ENCODE assay signal across 8 mouse cellular contexts in genomic region chr7:28344637-28345036, GRCm38 (mm10). TPM values are rescaled to one million over a fixed set of nuclear protein-coding genes. Genes with fewer than 3 reads are reported as not detected.
DNase-seq lines count a peak whose midpoint lies in the region; TF ChIP-seq lines count a peak whose summit lies in the region.

No protein-coding gene starts in this region.

- no peak for TF ChIP-seq CTCF in thymus, adult 2 months (IDR thresholded peaks at IDR 0.05; ENCODE audit: borderline replicate concordance, control insufficient read depth, extremely low read depth, insufficient read depth, low read length, poor library complexity)
- peak; percentile 38; the same call in 1 of the 2 replicates for TF ChIP-seq CTCF in small intestine, adult 2 months (IDR thresholded peaks at IDR 0.05; ENCODE audit: extremely low read depth, insufficient read length, insufficient replicate concordance, low read depth, low read length)

- WGBS in thymus, adult 2 months: 0% methylated on average over 4 of the region's 4 CpGs
- 0% methylated on average over 4 of the region's 4 CpGs for WGBS in small intestine, adult 2 months

- no peak overlapping the region for H3K27ac ChIP-seq in thymus, adult 2 months (ENCODE audit: control insufficient read depth, insufficient read depth, low read length)
- H3K27ac ChIP-seq in small intestine, adult 2 months (ENCODE audit: insufficient read depth, low read depth, low read length): no peak overlapping the region

- H3K4me3 ChIP-seq in thymus, adult 2 months (ENCODE audit: control insufficient read depth, insufficient read depth, low read length): no peak overlapping the region
- no peak overlapping the region for H3K4me3 ChIP-seq in small intestine, adult 2 months (ENCODE audit: low read depth, low read length)

- no peaks in the 10 kb centered on the region; the same call in 1 of the 2 replicates for H3K27me3 ChIP-seq in thymus, adult 2 months (ENCODE audit: control insufficient read depth, insufficient read depth, low read length)
- H3K27me3 ChIP-seq in small intestine, adult 2 months (ENCODE audit: control insufficient read depth, insufficient read depth, low read length): no peaks in the 10 kb centered on the region

- H3K36me3 ChIP-seq in thymus, adult 2 months (ENCODE audit: control insufficient read depth, insufficient read depth, low read length): no peaks in the 10 kb centered on the region
- no peaks in the 10 kb centered on the region for H3K36me3 ChIP-seq in small intestine, adult 2 months (ENCODE audit: control insufficient read depth, insufficient read depth, low read length)

- peak; percentile 50 to 63 for DNase-seq in frontal cortex, postnatal 36 days (ENCODE audit: low spot score in 2 of 2)
- no peak for DNase-seq in frontal cortex, postnatal 10 days (ENCODE audit: low spot score in 2 of 2)
- DNase-seq in thymus, adult 2 months: peak; percentile 59
- no peak for DNase-seq in thymus, adult 18-20 months
- peak; percentile 80 to 84 for DNase-seq in cerebellum, postnatal 14 days
- DNase-seq in heart, postnatal 4 days: peak; percentile 70
- DNase-seq in lung, postnatal 10 days: peak; percentile 69

- H3K4me1 ChIP-seq in thymus, adult 2 months (replicated peaks; ENCODE audit: control insufficient read depth, insufficient read depth, low read length): 0 out of 2 replicates have a peak, but pooled peaks cover under 1% of the 10 kb centered on the region
- H3K4me1 ChIP-seq in small intestine, adult 2 months (ENCODE audit: control insufficient read depth, insufficient read depth, insufficient read length, low read length): peaks cover 9% of the 10 kb centered on the region

- TF ChIP-seq POLR2A in thymus, adult 2 months (IDR thresholded peaks at IDR 0.05; ENCODE audit: control insufficient read depth, extremely low read depth, insufficient read depth, low read length, poor library complexity): no peak
- TF ChIP-seq POLR2A in small intestine, adult 2 months (IDR thresholded peaks at IDR 0.05; ENCODE audit: low read depth, low read length): no peak

RNA-seq across cellular contexts. Expression of gene Rps16, which starts 5.8 kb away (rescaled TPM):
- polyA plus RNA-seq in thymus, adult 2 months (2012; rRNA removed): 1,733 and 1,891 TPM in 2 replicates
- total RNA-seq in heart, postnatal 4 days (2021): 1,000 to 10,000 TPM in 1 of 2 experiments, 100 to 1,000 TPM in 1; 972 to 1,025 TPM
- polyA plus RNA-seq in small intestine, adult 2 months (2012; rRNA removed): 877 and 996 TPM in 2 replicates

RNA-seq across cellular contexts. Expression of gene Supt5, which starts 6.1 kb away (rescaled TPM):
- 241 and 245 TPM in 2 replicates for polyA plus RNA-seq in thymus, adult 2 months (2012; rRNA removed)
- total RNA-seq in heart, postnatal 4 days (2021): 10 to 100 TPM; 58.7 to 62.7 TPM
- 58.8 and 104 TPM in 2 replicates for polyA plus RNA-seq in small intestine, adult 2 months (2012; rRNA removed)

RNA-seq across cellular contexts. Expression of gene Plekhg2, which starts 27.8 kb away (rescaled TPM):
- 187 and 211 TPM in 2 replicates for polyA plus RNA-seq in thymus, adult 2 months (2012; rRNA removed)
- total RNA-seq in heart, postnatal 4 days (2021): 10 to 100 TPM; 42.1 to 42.9 TPM
- 22.9 and 58.2 TPM in 2 replicates for polyA plus RNA-seq in small intestine, adult 2 months (2012; rRNA removed)

RNA-seq across cellular contexts. Expression of gene Timm50, which starts 32.8 kb away (rescaled TPM):
- polyA plus RNA-seq in thymus, adult 2 months (2012; rRNA removed): 100 and 102 TPM in 2 replicates
- total RNA-seq in heart, postnatal 4 days (2021): 10 to 100 TPM; 68.6 to 76.6 TPM
- polyA plus RNA-seq in small intestine, adult 2 months (2012; rRNA removed): 37.3 and 62.7 TPM in 2 replicates

RNA-seq across cellular contexts. Expression of gene Zfp36, which starts 35.4 kb away (rescaled TPM):
- 152 and 159 TPM in 2 replicates for polyA plus RNA-seq in thymus, adult 2 months (2012; rRNA removed)
- total RNA-seq in heart, postnatal 4 days (2021): 10 to 100 TPM; 12.7 to 12.9 TPM
- 85.4 and 196 TPM in 2 replicates for polyA plus RNA-seq in small intestine, adult 2 months (2012; rRNA removed)

Comparison
In these comparisons a context has a peak if more than half of its experiments do, and no peak if none do; other contexts are left out.
1. DNase-seq: peak in frontal cortex, postnatal 36 days (2 of 2), thymus, adult 2 months (single experiment), cerebellum, postnatal 14 days (2 of 2), heart, postnatal 4 days (single experiment) and lung, postnatal 10 days (single experiment); none in frontal cortex, postnatal 10 days (0 of 2) and thymus, adult 18-20 months (0 of 2).